Mouse (Mus musculus) G1E (cell line): ENCODE measurements around the gene Plbd1.

ENCODE experiments used
- CTCF ChIP-seq: IDR thresholded peaks from 2 replicates; pipeline ENCODE4 v1.5.1; 2012; ENCODE audit warnings: low read depth, low read length, inconsistent platforms, mixed read lengths
- GATA1 ChIP-seq: IDR thresholded peaks from 2 replicates; pipeline ENCODE4 v1.6.1; 2012; ENCODE audit warnings: borderline replicate concordance, low read length, inconsistent platforms, mixed read lengths
- GATA2 ChIP-seq: IDR thresholded peaks from 2 replicates; pipeline ENCODE4 v1.6.1; 2012; ENCODE audit warnings: low read depth, low read length, inconsistent platforms, borderline replicate concordance
- POLR2AphosphoS5 ChIP-seq: IDR thresholded peaks from 2 replicates; pipeline ENCODE4 v1.6.1; 2012; ENCODE audit warnings: low read depth, low read length, inconsistent platforms; ENCODE audit not compliant: insufficient replicate concordance
- TAL1 ChIP-seq: conservative IDR thresholded peaks from 2 replicates; pipeline ENCODE4 v1.6.1; 2012; ENCODE audit warnings: low read depth, low read length, inconsistent platforms, mixed read lengths

GRCm38 (mm10) chr6:136594541-136594940, 67.2 kb downstream of the Plbd1 start:
- no peak for TF ChIP-seq CTCF
- no peak for TF ChIP-seq POLR2AphosphoS5
- no peak for TF ChIP-seq TAL1
- no peak for TF ChIP-seq GATA1
- no peak for TF ChIP-seq GATA2
